Comparison of ENCODE assay signal across 20 mouse cellular contexts in the genomic region with DNA sequence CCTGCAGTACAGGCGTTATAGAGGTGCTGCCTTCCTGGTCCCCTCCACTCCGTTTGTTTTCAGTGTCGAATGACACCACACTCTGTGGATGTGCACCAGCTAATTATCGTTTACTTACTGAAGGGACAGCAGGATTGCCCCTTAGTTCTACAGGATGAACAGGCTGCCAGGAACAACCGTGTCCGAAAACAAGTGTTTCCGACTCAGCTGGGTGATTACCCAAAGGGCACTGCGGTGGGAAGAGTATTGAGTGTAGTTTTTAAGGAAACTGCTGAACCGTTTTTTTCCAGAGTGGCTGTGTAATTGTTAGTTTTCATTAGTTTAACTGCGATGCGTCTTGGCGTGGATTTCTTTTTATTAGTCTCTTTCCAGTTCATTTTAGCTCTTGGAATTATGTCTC. TPM values are rescaled to one million over a fixed set of nuclear protein-coding genes. Genes with fewer than 3 reads are reported as not detected.
DNase-seq lines count a peak whose midpoint lies in the region; ATAC-seq and TF ChIP-seq lines count a peak whose summit lies in the region.
"Had no signal": no experiment of that assay in that cellular context is flagged by ENCODE, and none has a peak within 500 bp of the region (broad histone marks: within the 10 kb centered on the region; RNA-seq: fewer than 3 reads in every experiment).

No protein-coding gene starts in this region.

- no peak overlapping the region for H3K27ac ChIP-seq in forebrain, embryonic 14.5 days (ENCODE audit: low read depth, low read length)
- no peak overlapping the region for H3K27ac ChIP-seq in forebrain, postnatal 0 days (ENCODE audit: low read depth, low read length)
- peak overlapping the region; percentile 65 for H3K27ac ChIP-seq in layer of hippocampus, adult 2 months
- H3K27ac ChIP-seq in intestine, embryonic 16.5 days (ENCODE audit: low read length), result no peak overlapping the region

- no peak for DNase-seq in forebrain, embryonic 14.5 days (ENCODE audit: low spot score)
- no peak for DNase-seq in forebrain, postnatal 0 days
- no peak for DNase-seq in layer of hippocampus, adult 2 months (ENCODE audit: low spot score in 2 of 2)
- DNase-seq in layer of hippocampus, postnatal 36 days, result no peak
- peak; percentile 46 for DNase-seq in kidney, adult 18-20 months
- peak; percentile 59 for DNase-seq in kidney, postnatal 10 days
- no peak for DNase-seq in adrenal gland, postnatal 4 days (ENCODE audit: low spot score in 2 of 2)
- DNase-seq: adrenal gland, adult 8-10 months; cerebellum, postnatal 14 days; embryo, embryonic 11 days; gastrocnemius, postnatal 10 days; layer of hippocampus, adult 9-11 months; lung, embryonic 14.5 days; lung, postnatal 4 days; right cerebral cortex, postnatal 25 days; thymus, adult 2 months had no signal

- no peaks in the 10 kb centered on the region for H3K4me1 ChIP-seq in forebrain, embryonic 14.5 days (ENCODE audit: control insufficient read depth, insufficient read depth, low read length)
- H3K4me1 ChIP-seq in forebrain, postnatal 0 days (ENCODE audit: insufficient read depth), result no peaks in the 10 kb centered on the region
- peaks cover 45% of the 10 kb centered on the region for H3K4me1 ChIP-seq in intestine, embryonic 16.5 days (ENCODE audit: control insufficient read depth, insufficient read depth, low read length)

- 65% methylated on average over 12 of the region's 12 CpGs for WGBS in forebrain, embryonic 14.5 days
- WGBS in forebrain, postnatal 0 days, result 49% methylated on average over 12 of the region's 12 CpGs
- WGBS in intestine, embryonic 16.5 days, result 67% methylated on average over 12 of the region's 12 CpGs

- no peaks in the 10 kb centered on the region for H3K36me3 ChIP-seq in forebrain, embryonic 14.5 days (ENCODE audit: control insufficient read depth, insufficient read depth, low read length)
- H3K36me3 ChIP-seq in forebrain, postnatal 0 days (ENCODE audit: insufficient read depth), result no peaks in the 10 kb centered on the region
- H3K36me3 ChIP-seq in intestine, embryonic 16.5 days (ENCODE audit: control insufficient read depth, insufficient read depth, low read length), result no peaks in the 10 kb centered on the region

- no peak overlapping the region for H3K4me2 ChIP-seq in forebrain, embryonic 14.5 days (ENCODE audit: low read length)
- H3K4me2 ChIP-seq in forebrain, postnatal 0 days (ENCODE audit: low read depth), result no peak overlapping the region
- no peak overlapping the region for H3K4me2 ChIP-seq in intestine, embryonic 16.5 days (ENCODE audit: low read depth, low read length)
- H3K4me2 ChIP-seq: lung, embryonic 14.5 days had no signal

- no peaks in the 10 kb centered on the region for H3K27me3 ChIP-seq in forebrain, embryonic 14.5 days (replicated peaks; ENCODE audit: control insufficient read depth, insufficient read depth, low read length)
- H3K27me3 ChIP-seq in forebrain, postnatal 0 days (ENCODE audit: insufficient read depth, low read length), result no peaks in the 10 kb centered on the region
- H3K27me3 ChIP-seq in intestine, embryonic 16.5 days (replicated peaks; ENCODE audit: control insufficient read depth, insufficient read depth, low read length), result no peaks in the 10 kb centered on the region
- H3K27me3 ChIP-seq: Patski had no signal

- no peak for TF ChIP-seq CTCF in forebrain, postnatal 0 days (IDR thresholded peaks at IDR 0.05; ENCODE audit: low read depth)
- no peak for TF ChIP-seq CTCF in layer of hippocampus, adult 2 months (conservative IDR thresholded peaks at IDR 0.05)

- H3K4me3 ChIP-seq in forebrain, embryonic 14.5 days (ENCODE audit: low read depth, low read length), result no peak overlapping the region
- H3K4me3 ChIP-seq in forebrain, postnatal 0 days (ENCODE audit: low read depth, low read length), result no peak overlapping the region
- peak overlapping the region; percentile 9; the same call in 1 of the 2 replicates for H3K4me3 ChIP-seq in layer of hippocampus, adult 2 months
- H3K4me3 ChIP-seq in intestine, embryonic 16.5 days (ENCODE audit: low read length), result no peak overlapping the region

- no peak for ATAC-seq in forebrain, embryonic 14.5 days
- ATAC-seq in forebrain, postnatal 0 days, result no peak
- ATAC-seq in intestine, embryonic 16.5 days, result no peak
- ATAC-seq: CD4-positive, CD25-positive, alpha-beta regulatory T cell, adult 4 months; hindbrain, embryonic 16.5 days; Patski had no signal

- H3K9me3 ChIP-seq in forebrain, embryonic 14.5 days (replicated peaks; ENCODE audit: control insufficient read depth, low read length), result no peaks in the 10 kb centered on the region
- H3K9me3 ChIP-seq in forebrain, postnatal 0 days (ENCODE audit: low read length), result no peaks in the 10 kb centered on the region
- H3K9me3 ChIP-seq in intestine, embryonic 16.5 days (ENCODE audit: control insufficient read depth, low read length), result no peaks in the 10 kb centered on the region

- 0 out of 2 replicates have a peak overlapping the region, but pooled peaks have one; percentile 8 for H3K9ac ChIP-seq in forebrain, embryonic 14.5 days (ENCODE audit: low read length)
- H3K9ac ChIP-seq in forebrain, postnatal 0 days, result no peak overlapping the region
- no peak overlapping the region for H3K9ac ChIP-seq in intestine, embryonic 16.5 days (ENCODE audit: low read depth, low read length)
- H3K9ac ChIP-seq: lung, embryonic 14.5 days had no signal

RNA-seq across cellular contexts. Expression of gene Ctdspl, which starts 9.8 kb away (rescaled TPM):
- 5.7 and 6.4 TPM in 2 replicates for polyA plus RNA-seq in forebrain, embryonic 14.5 days (2014; fragmentation: Nextera tagmentation; extraction: Ambion mirVana)
- total RNA-seq in forebrain, postnatal 0 days (2014; rRNA removed), result 7.8 and 7.9 TPM in 2 replicates
- polyA plus RNA-seq in forebrain, postnatal 0 days (2015; fragmentation: Nextera tagmentation; extraction: Ambion mirVana), result 1.9 and 4.6 TPM in 2 replicates
- total RNA-seq in layer of hippocampus, adult 2 months (2021), result 10 to 100 TPM; 23.9 to 28.0 TPM
- 10 to 100 TPM; 24.1 to 28.5 TPM for total RNA-seq in layer of hippocampus, postnatal 36 days (2021)
- polyA plus RNA-seq in intestine, embryonic 16.5 days (2015; fragmentation: Nextera tagmentation; extraction: Ambion mirVana), result 17.6 and 18.8 TPM in 2 replicates
- 10 to 100 TPM; 32.5 to 37.4 TPM for total RNA-seq in adrenal gland, postnatal 4 days (2021)

Comparison
In these comparisons a context has a peak if more than half of its experiments do, and no peak if none do; other contexts are left out.
1. DNase-seq: peak in kidney, adult 18-20 months (single experiment) and kidney, postnatal 10 days (single experiment); none in forebrain, embryonic 14.5 days (single experiment), forebrain, postnatal 0 days (single experiment), layer of hippocampus, adult 2 months (0 of 2), layer of hippocampus, postnatal 36 days (0 of 2) and adrenal gland, postnatal 4 days (0 of 2).